Comparison of ENCODE assay signal across 24 mouse cellular contexts in genomic region chr17:49764963-49765362, GRCm38 (mm10).
DNase-seq lines count a peak whose midpoint lies in the region; ATAC-seq lines count a peak whose summit lies in the region.
"Had no signal": no experiment of that assay in that cellular context is flagged by ENCODE, and none has a peak within 500 bp of the region (broad histone marks: within the 10 kb centered on the region; RNA-seq: fewer than 3 reads in every experiment).

No protein-coding gene starts in this region.

- peak; percentile 19 for DNase-seq in embryo, embryonic 11 days
- no peak for DNase-seq in embryo, embryonic 10 days (ENCODE audit: low spot score)
- DNase-seq in lung, adult 18-20 months: no peak
- no peak for DNase-seq in thymus, postnatal 10 days (ENCODE audit: low spot score in 2 of 2)
- DNase-seq: adrenal gland, adult 8-10 months; adrenal gland, postnatal 25 days; cerebellum, adult 18-20 months; cerebellum, adult 9-11 months; cerebellum, postnatal 25 days; gastrocnemius, postnatal 25 days; heart, adult 18-20 months; heart, postnatal 10 days; heart, postnatal 36 days had no signal

- no peaks in the 10 kb centered on the region for H3K36me3 ChIP-seq in lung, embryonic 16.5 days (ENCODE audit: control insufficient read depth, insufficient read depth, low read length)
- H3K36me3 ChIP-seq in limb, embryonic 12.5 days: no peaks in the 10 kb centered on the region
- H3K36me3 ChIP-seq: forebrain, embryonic 10.5 days; heart, embryonic 12.5 days; heart, embryonic 15.5 days; hindbrain, embryonic 10.5 days; hindbrain, embryonic 13.5 days had no signal

- no peaks in the 10 kb centered on the region for H3K27me3 ChIP-seq in lung, embryonic 16.5 days (ENCODE audit: control insufficient read depth, insufficient read depth, low read depth, low read length)
- no peaks in the 10 kb centered on the region for H3K27me3 ChIP-seq in limb, embryonic 12.5 days
- H3K27me3 ChIP-seq: heart, embryonic 12.5 days; heart, embryonic 15.5 days had no signal

- ATAC-seq in lung, embryonic 16.5 days (ENCODE audit: low read depth): 0 out of 2 replicates have a peak, but pooled peaks have one; percentile 26
- no peak for ATAC-seq in limb, embryonic 12.5 days (ENCODE audit: insufficient number of reproducible peaks, insufficient read depth, low FRiP score, low TSS enrichment, low read depth)
- ATAC-seq: activated CD4-positive, CD25-positive, alpha-beta regulatory T cell, adult 4 months; forebrain, embryonic 13.5 days; forebrain, embryonic 16.5 days; hindbrain, embryonic 16.5 days had no signal

- H3K9ac ChIP-seq in lung, embryonic 16.5 days (ENCODE audit: low read length): no peak overlapping the region
- no peak overlapping the region for H3K9ac ChIP-seq in limb, embryonic 12.5 days (replicated peaks)
- H3K9ac ChIP-seq: forebrain, embryonic 13.5 days; heart, embryonic 12.5 days; heart, embryonic 15.5 days; hindbrain, embryonic 13.5 days had no signal

- no peak overlapping the region for H3K27ac ChIP-seq in lung, embryonic 16.5 days (ENCODE audit: low read length)
- peak overlapping the region; percentile 17; the same call in 1 of the 2 replicates for H3K27ac ChIP-seq in limb, embryonic 12.5 days
- H3K27ac ChIP-seq: forebrain, embryonic 10.5 days; forebrain, embryonic 13.5 days; heart, embryonic 15.5 days; hindbrain, embryonic 10.5 days; hindbrain, embryonic 13.5 days had no signal

- WGBS in lung, embryonic 16.5 days: 61% methylated on average over 6 of the region's 6 CpGs
- 48% methylated on average over 6 of the region's 6 CpGs for WGBS in limb, embryonic 12.5 days

- no peak overlapping the region for H3K4me2 ChIP-seq in lung, embryonic 16.5 days (ENCODE audit: low read depth, low read length)
- H3K4me2 ChIP-seq in limb, embryonic 12.5 days: no peak overlapping the region
- H3K4me2 ChIP-seq: forebrain, embryonic 13.5 days; heart, embryonic 12.5 days; heart, embryonic 15.5 days; hindbrain, embryonic 13.5 days had no signal

- H3K4me3 ChIP-seq in lung, embryonic 16.5 days (ENCODE audit: low read length): no peak overlapping the region
- no peak overlapping the region for H3K4me3 ChIP-seq in limb, embryonic 12.5 days (replicated peaks)
- H3K4me3 ChIP-seq: forebrain, embryonic 10.5 days; forebrain, embryonic 13.5 days; heart, embryonic 12.5 days; heart, embryonic 15.5 days; hindbrain, embryonic 10.5 days; hindbrain, embryonic 13.5 days had no signal

- H3K4me1 ChIP-seq in lung, embryonic 16.5 days (replicated peaks; ENCODE audit: control insufficient read depth, insufficient read depth, low read length): no peaks in the 10 kb centered on the region
- peaks cover 10% of the 10 kb centered on the region for H3K4me1 ChIP-seq in limb, embryonic 12.5 days (replicated peaks)
- H3K4me1 ChIP-seq: heart, embryonic 15.5 days; hindbrain, embryonic 10.5 days had no signal

- no peaks in the 10 kb centered on the region for H3K9me3 ChIP-seq in lung, embryonic 16.5 days (ENCODE audit: control insufficient read depth, low read length)
- H3K9me3 ChIP-seq in limb, embryonic 12.5 days: no peaks in the 10 kb centered on the region
- H3K9me3 ChIP-seq: forebrain, embryonic 10.5 days; forebrain, embryonic 13.5 days; heart, embryonic 12.5 days; heart, embryonic 15.5 days; hindbrain, embryonic 10.5 days; hindbrain, embryonic 13.5 days had no signal
